Mouse (Mus musculus) adrenal gland, postnatal 25 days (tissue): Measurements from ENCODE around the gene Tmem236. TPM values are rescaled to one million over a fixed set of nuclear protein-coding genes. Genes with fewer than 3 reads are reported as not detected.
"Not testable (repeated sequence)": the region's sequence is repeated elsewhere in the genome, so short reads cannot be mapped to it uniquely, and the experiment has no call there.

Experiments used
- DNase-seq: peaks from one replicate; pipeline ENCODE4 v3.0.0; 2021; ENCODE audit warnings: mixed read lengths
- total RNA-seq: library from RNA; stranded (reverse); gene quantifications from 2 replicates; pipeline ENCODE4 v1.2.3, GENCODE M21; 2021

Tmem236 gene
- total RNA-seq, 1 experiment from 2014 or later: 0.18 TPM

GRCm38 (mm10) chr2:14192046-14192445, 17.7 kb downstream of the Tmem236 start:
- DNase-seq: no peak

GRCm38 (mm10) chr2:14198325-14198903, 24.1 kb downstream of the Tmem236 start:
- not testable (repeated sequence) for DNase-seq

GRCm38 (mm10) chr2:14199621-14200020, 25.3 kb downstream of the Tmem236 start:
- no peak for DNase-seq

- not testable (repeated sequence) for DNase-seq
These were observed 26.6 kb downstream of the Tmem236 start for GRCm38 (mm10) chr2:14200879-14201445.

- DNase-seq: no peak
These were observed 30.0 kb downstream of the Tmem236 start for GRCm38 (mm10) chr2:14204308-14204707.

GRCm38 (mm10) chr2:14206798-14207197, 32.5 kb downstream of the Tmem236 start:
- DNase-seq: no peak

GRCm38 (mm10) chr2:14210731-14211130, 36.4 kb downstream of the Tmem236 start:
- DNase-seq: no peak

- no peak for DNase-seq
These were observed 37.3 kb downstream of the Tmem236 start for GRCm38 (mm10) chr2:14211606-14212005.

- DNase-seq: no peak
These were observed 40.4 kb downstream of the Tmem236 start for GRCm38 (mm10) chr2:14214764-14215163.

GRCm38 (mm10) chr2:14216653-14217052, 42.3 kb downstream of the Tmem236 start:
- no peak for DNase-seq

GRCm38 (mm10) chr2:14218126-14218525, 43.8 kb downstream of the Tmem236 start:
- DNase-seq: no peak

GRCm38 (mm10) chr2:14224387-14224786, 50.1 kb downstream of the Tmem236 start:
- DNase-seq: no peak

- no peak for DNase-seq
These were observed 54.2 kb downstream of the Tmem236 start for GRCm38 (mm10) chr2:14228495-14228894.

- DNase-seq: no peak
These were observed 54.8 kb downstream of the Tmem236 start, which contains the start of gene Mrc1 for GRCm38 (mm10) chr2:14229149-14229548. Gene Mrc1, plus strand, starts transcription at chr2:14229392.

- DNase-seq: no peak
These were observed 55.7 kb downstream of the Tmem236 start for GRCm38 (mm10) chr2:14229979-14230378.

GRCm38 (mm10) chr2:14232897-14233296, 58.6 kb downstream of the Tmem236 start:
- DNase-seq: no peak

- no peak for DNase-seq
These were observed 59.7 kb downstream of the Tmem236 start for GRCm38 (mm10) chr2:14233983-14234382.

- DNase-seq: no peak
These were observed 61.0 kb downstream of the Tmem236 start for GRCm38 (mm10) chr2:14235319-14235718.

- DNase-seq: no peak
These were observed 62.6 kb downstream of the Tmem236 start for GRCm38 (mm10) chr2:14236920-14237319.

GRCm38 (mm10) chr2:14237723-14238122, 63.4 kb downstream of the Tmem236 start:
- DNase-seq: no peak

- no peak for DNase-seq
These were observed 64.8 kb downstream of the Tmem236 start for GRCm38 (mm10) chr2:14239151-14239550.

- no peak for DNase-seq
These were observed 69.8 kb downstream of the Tmem236 start for GRCm38 (mm10) chr2:14244157-14244556.

GRCm38 (mm10) chr2:14244668-14245067, 70.3 kb downstream of the Tmem236 start:
- DNase-seq: no peak

GRCm38 (mm10) chr2:14249839-14250564, 75.7 kb downstream of the Tmem236 start:
- no peak for DNase-seq
